14 mouse cellular contexts compared by ENCODE assay signal in the genomic region with DNA sequence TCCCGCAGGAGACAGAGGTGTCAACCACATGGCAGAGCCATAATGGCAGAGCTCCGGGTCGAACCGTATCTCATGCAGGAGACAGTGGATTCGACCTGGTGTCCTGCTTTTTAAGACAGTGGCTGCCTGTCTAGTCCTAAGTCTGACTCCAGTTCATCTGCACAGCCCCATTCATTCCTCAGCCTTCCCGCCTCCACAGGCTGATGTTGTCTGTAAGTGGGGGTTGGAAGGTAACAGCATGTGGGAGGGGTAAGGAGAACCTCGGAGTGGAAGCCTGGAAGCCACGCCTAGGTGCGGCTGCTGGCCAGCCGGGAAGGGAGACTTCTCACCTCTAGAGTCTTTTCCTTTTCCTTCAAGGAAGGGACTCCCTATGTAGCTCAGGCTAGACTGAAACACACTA. TPM values are rescaled to one million over a fixed set of nuclear protein-coding genes. Genes with fewer than 3 reads are reported as not detected.
DNase-seq lines count a peak whose midpoint lies in the region; ATAC-seq and TF ChIP-seq lines count a peak whose summit lies in the region.
"Had no signal": no experiment of that assay in that cellular context is flagged by ENCODE, and none has a peak within 500 bp of the region (broad histone marks: within the 10 kb centered on the region; RNA-seq: fewer than 3 reads in every experiment).

No protein-coding gene starts in this region.

- ATAC-seq in forebrain, embryonic 12.5 days (ENCODE audit: low FRiP score) = no peak
- ATAC-seq: CD4-positive, CD25-positive, alpha-beta regulatory T cell, adult 4 months; Patski had no signal

- TF ChIP-seq POLR2A in kidney, adult 2 months (IDR thresholded peaks at IDR 0.05; ENCODE audit: low read depth, low read length) = no peak
- TF ChIP-seq POLR2A in small intestine, adult 2 months (IDR thresholded peaks at IDR 0.05; ENCODE audit: low read depth, low read length) = no peak

- no peak for TF ChIP-seq CTCF in kidney, adult 2 months (conservative IDR thresholded peaks at IDR 0.05; ENCODE audit: insufficient read depth, insufficient read length, low read depth, low read length)
- TF ChIP-seq CTCF in small intestine, adult 2 months (IDR thresholded peaks at IDR 0.05; ENCODE audit: extremely low read depth, insufficient read length, insufficient replicate concordance, low read depth, low read length) = no peak

- peaks cover 52% of the 10 kb centered on the region for H3K4me1 ChIP-seq in kidney, adult 2 months (ENCODE audit: control insufficient read depth, insufficient read depth, low read length)
- peaks cover 13 to 44% of the 10 kb centered on the region in 2 experiments for H3K4me1 ChIP-seq in ES-E14 (ENCODE audit: control insufficient read depth in 2 of 2, insufficient read depth in 2 of 2, low read length in 2 of 2, poor library complexity in 1 of 2)
- H3K4me1 ChIP-seq in small intestine, adult 2 months (ENCODE audit: control insufficient read depth, insufficient read depth, insufficient read length, low read length) = peaks cover 46% of the 10 kb centered on the region
- no peaks in the 10 kb centered on the region for H3K4me1 ChIP-seq in forebrain, embryonic 12.5 days

- peak overlapping the region; percentile 76 for H3K9ac ChIP-seq in ES-E14 (ENCODE audit: insufficient read depth, low read depth, low read length, poor library complexity, severe bottlenecking)
- H3K9ac ChIP-seq in forebrain, embryonic 12.5 days = no peak overlapping the region
- H3K9ac ChIP-seq: embryonic facial prominence, embryonic 13.5 days had no signal

- no peaks in the 10 kb centered on the region for H3K9me3 ChIP-seq in ES-E14 (ENCODE audit: control insufficient read depth, insufficient read depth, low read depth, low read length)
- H3K9me3 ChIP-seq in forebrain, embryonic 12.5 days = no peaks in the 10 kb centered on the region
- H3K9me3 ChIP-seq: embryonic facial prominence, embryonic 13.5 days; forebrain, embryonic 10.5 days had no signal

- H3K4me2 ChIP-seq in forebrain, embryonic 12.5 days = no peak overlapping the region
- H3K4me2 ChIP-seq: embryonic facial prominence, embryonic 13.5 days; liver, embryonic 11.5 days had no signal

- H3K36me3 ChIP-seq in kidney, adult 2 months (ENCODE audit: control insufficient read depth, insufficient read depth, low read length) = no peaks in the 10 kb centered on the region
- no peaks in the 10 kb centered on the region; the same call in 1 of the 2 replicates for H3K36me3 ChIP-seq in ES-E14 (ENCODE audit: control insufficient read depth, insufficient read depth, low read length, poor library complexity, severe bottlenecking)
- H3K36me3 ChIP-seq in small intestine, adult 2 months (ENCODE audit: control insufficient read depth, insufficient read depth, low read length) = peaks cover 7% of the 10 kb centered on the region
- no peaks in the 10 kb centered on the region for H3K36me3 ChIP-seq in forebrain, embryonic 12.5 days (replicated peaks)

- 54% methylated on average over 10 of the region's 10 CpGs for WGBS in kidney, adult 2 months
- WGBS in large intestine, adult 2 months = 45% methylated on average over 10 of the region's 10 CpGs
- 41% methylated on average over 10 of the region's 10 CpGs for WGBS in small intestine, adult 2 months
- WGBS in forebrain, embryonic 12.5 days = 75% methylated on average over 10 of the region's 10 CpGs

- H3K27ac ChIP-seq in kidney, adult 2 months (ENCODE audit: insufficient read depth, low read depth, low read length) = peak overlapping the region; percentile 72
- H3K27ac ChIP-seq in ES-E14 (ENCODE audit: insufficient read depth, low read depth, low read length, poor library complexity, severe bottlenecking) = peak overlapping the region; percentile 97
- peak overlapping the region; percentile 80 for H3K27ac ChIP-seq in small intestine, adult 2 months (ENCODE audit: insufficient read depth, low read depth, low read length)
- no peak overlapping the region for H3K27ac ChIP-seq in forebrain, embryonic 12.5 days
- H3K27ac ChIP-seq: embryonic facial prominence, embryonic 13.5 days; forebrain, embryonic 10.5 days had no signal

- no peaks in the 10 kb centered on the region for H3K27me3 ChIP-seq in kidney, adult 2 months (replicated peaks; ENCODE audit: control insufficient read depth, insufficient read depth, low read length)
- no peaks in the 10 kb centered on the region for H3K27me3 ChIP-seq in small intestine, adult 2 months (ENCODE audit: control insufficient read depth, insufficient read depth, low read length)
- H3K27me3 ChIP-seq in forebrain, embryonic 12.5 days = no peaks in the 10 kb centered on the region
- H3K27me3 ChIP-seq: embryonic facial prominence, embryonic 13.5 days; Patski had no signal

- in situ Hi-C loops in ES-E14 (cut with MboI; ENCODE audit: low sequenced_read_pairs in 2 of 2, unreplicated experiment in 2 of 2) = no loop called here

- DNase-seq in kidney, adult 2 months = peak; percentile 68
- no peak for DNase-seq in kidney, adult 8-10 months
- no peak for DNase-seq in ES-E14 (ENCODE audit: low read depth, low spot score)
- DNase-seq in large intestine, adult 2 months (ENCODE audit: low read depth, low spot score) = peak; percentile 45
- no peak for DNase-seq in ovary, postnatal 10 days (ENCODE audit: low spot score)

- H3K4me3 ChIP-seq in kidney, adult 2 months (ENCODE audit: insufficient read depth, low read depth, low read length) = no peak overlapping the region
- H3K4me3 ChIP-seq in ES-E14 (ENCODE audit: insufficient read depth in 1 of 2, low read depth in 1 of 2, low read length in 2 of 2, poor library complexity in 1 of 2, severe bottlenecking in 1 of 2) = peak overlapping the region; percentile 12 to 38; a peak in 3 of 4 replicates
- H3K4me3 ChIP-seq in small intestine, adult 2 months (ENCODE audit: low read depth, low read length) = no peak overlapping the region
- H3K4me3 ChIP-seq in forebrain, embryonic 12.5 days (replicated peaks) = no peak overlapping the region
- H3K4me3 ChIP-seq: embryonic facial prominence, embryonic 13.5 days; forebrain, embryonic 10.5 days had no signal

TF ChIP-seq in ES-E14, 5 proteins besides CTCF, POLR2A, EP300 and RAD21:
- no peak for TF ChIP-seq HCFC1 (IDR thresholded peaks at IDR 0.05; ENCODE audit: borderline replicate concordance, insufficient read depth, low read length)

RNA-seq across cellular contexts. Expression of a gene that starts 33.5 kb away (rescaled TPM):
- polyA plus RNA-seq in kidney, adult 2 months (2012; rRNA removed) = 15.9 and 19.6 TPM in 2 replicates
- total RNA-seq in ES-E14 (2012; rRNA removed) = 51.5 and 58.6 TPM in 2 replicates
- 9.1 and 11.6 TPM in 2 replicates for polyA plus RNA-seq in large intestine, adult 2 months (2012; rRNA removed)
- polyA plus RNA-seq in small intestine, adult 2 months (2012; rRNA removed) = 30.8 and 56.0 TPM in 2 replicates
- polyA plus RNA-seq in forebrain, embryonic 12.5 days (2016; fragmentation: Nextera tagmentation; extraction: Ambion mirVana) = 20.3 and 20.9 TPM in 2 replicates

RNA-seq across cellular contexts. Expression of a gene that starts 34.0 kb away (rescaled TPM):
- 10.2 and 10.5 TPM in 2 replicates for polyA plus RNA-seq in kidney, adult 2 months (2012; rRNA removed)
- 71.3 and 112 TPM in 2 replicates for total RNA-seq in ES-E14 (2012; rRNA removed)
- 68.0 and 133 TPM in 2 replicates for polyA plus RNA-seq in large intestine, adult 2 months (2012; rRNA removed)
- 55.3 and 108 TPM in 2 replicates for polyA plus RNA-seq in small intestine, adult 2 months (2012; rRNA removed)
- 17.3 and 19.8 TPM in 2 replicates for polyA plus RNA-seq in forebrain, embryonic 12.5 days (2016; fragmentation: Nextera tagmentation; extraction: Ambion mirVana)
- total RNA-seq: megakaryocyte, adult 5-6 weeks had no signal

RNA-seq across cellular contexts. Expression of a gene that starts 46.5 kb away (rescaled TPM):
- 29.0 and 32.3 TPM in 2 replicates for polyA plus RNA-seq in kidney, adult 2 months (2012; rRNA removed)
- total RNA-seq in ES-E14 (2012; rRNA removed) = 3.9 and 10.1 TPM in 2 replicates
- polyA plus RNA-seq in large intestine, adult 2 months (2012; rRNA removed) = 37.3 and 60.7 TPM in 2 replicates
- 46.5 and 61.9 TPM in 2 replicates for polyA plus RNA-seq in small intestine, adult 2 months (2012; rRNA removed)
- 0.09 and 0.33 TPM in 2 replicates for polyA plus RNA-seq in forebrain, embryonic 12.5 days (2016; fragmentation: Nextera tagmentation; extraction: Ambion mirVana)
- polyA plus RNA-seq: CD4-positive, CD25-positive, alpha-beta regulatory T cell, adult 4 months had no signal

RNA-seq across cellular contexts. Expression of a gene that starts 51.7 kb away (rescaled TPM):
- 30.1 and 33.8 TPM in 2 replicates for polyA plus RNA-seq in kidney, adult 2 months (2012; rRNA removed)
- total RNA-seq in ES-E14 (2012; rRNA removed) = 0.76 and 0.79 TPM in 2 replicates
- 7.4 and 16.4 TPM in 2 replicates for polyA plus RNA-seq in large intestine, adult 2 months (2012; rRNA removed)
- polyA plus RNA-seq in small intestine, adult 2 months (2012; rRNA removed) = 11.2 and 25.3 TPM in 2 replicates
- not detected in 2 replicates for polyA plus RNA-seq in forebrain, embryonic 12.5 days (2016; fragmentation: Nextera tagmentation; extraction: Ambion mirVana)
- total RNA-seq: megakaryocyte, adult 5-6 weeks had no signal
- polyA plus RNA-seq: CD4-positive, CD25-positive, alpha-beta regulatory T cell, adult 4 months; embryonic facial prominence, embryonic 13.5 days; forebrain, embryonic 10.5 days; liver, embryonic 11.5 days; neural tube, embryonic 14.5 days had no signal

Comparison
In these comparisons a context has a peak if more than half of its experiments do, and no peak if none do; other contexts are left out.
1. DNase-seq: peak in kidney, adult 2 months (single experiment) and large intestine, adult 2 months (single experiment); none in kidney, adult 8-10 months (0 of 2), ES-E14 (single experiment) and ovary, postnatal 10 days (single experiment).
2. H3K4me3 ChIP-seq: peak in ES-E14 (2 of 2); none in kidney, adult 2 months (single experiment), small intestine, adult 2 months (single experiment) and forebrain, embryonic 12.5 days (single experiment).
3. RNA of a gene that starts 46.5 kb away (polyA plus RNA-seq): 46.5 to 61.9 TPM in small intestine, adult 2 months, 37.3 to 60.7 TPM in large intestine, adult 2 months and 29.0 to 32.3 TPM in kidney, adult 2 months; 0.09 to 0.33 TPM in forebrain, embryonic 12.5 days; every median in the first group is over 10 times any median in the second.